Mouse (Mus musculus) ovary, postnatal 36 days (tissue): ENCODE data around the gene Dpf1.
A peak's percentile ranks its signal among the peaks of the same experiment; 100 is the strongest.

Experiments
- DNase-seq: peaks from one replicate; pipeline ENCODE4 v3.0.0; 2022; ENCODE audit warnings: low spot score, mixed read lengths

The Dpf1 gene

DNA sequence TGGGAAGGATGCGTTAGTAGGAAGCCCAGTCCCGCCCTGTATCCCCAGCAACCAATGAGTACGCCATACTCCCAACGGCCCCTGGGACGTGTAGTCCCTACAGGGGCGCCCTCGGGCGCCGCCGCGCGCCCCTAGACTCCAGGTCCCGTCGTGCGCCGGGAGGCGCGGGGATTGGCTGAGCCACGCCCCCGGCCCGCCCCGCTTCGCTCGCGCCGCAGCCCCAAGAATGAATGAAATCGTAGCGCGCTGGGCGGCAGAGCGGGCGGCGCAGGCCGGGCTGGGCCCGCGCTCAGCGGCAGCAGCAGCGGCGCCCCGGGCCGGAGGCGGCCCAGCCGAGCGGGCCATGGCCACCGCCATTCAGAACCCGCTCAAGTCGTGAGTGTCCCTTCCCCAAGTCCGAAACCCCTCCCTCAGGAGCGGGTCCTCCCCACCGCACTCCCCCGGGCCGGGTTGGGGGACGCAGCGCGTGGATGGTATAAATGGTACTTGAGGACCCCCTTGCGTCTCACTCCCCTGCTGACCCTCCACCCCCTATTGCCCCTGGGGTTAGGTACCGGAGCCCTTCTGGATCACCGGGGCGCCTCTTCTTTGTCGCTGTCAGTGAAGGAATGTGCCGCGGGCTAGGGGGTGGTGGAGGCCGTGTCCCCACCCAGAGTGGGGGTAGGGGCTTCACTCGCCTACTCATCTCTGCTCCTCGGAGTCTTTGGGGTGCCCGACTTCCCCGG, at the start of gene Dpf1:
Gene Dpf1, plus strand, starts transcription at position 214 of the 725 bp plus-strand sequence.
- DNase-seq: peak; percentile 81

DNA sequence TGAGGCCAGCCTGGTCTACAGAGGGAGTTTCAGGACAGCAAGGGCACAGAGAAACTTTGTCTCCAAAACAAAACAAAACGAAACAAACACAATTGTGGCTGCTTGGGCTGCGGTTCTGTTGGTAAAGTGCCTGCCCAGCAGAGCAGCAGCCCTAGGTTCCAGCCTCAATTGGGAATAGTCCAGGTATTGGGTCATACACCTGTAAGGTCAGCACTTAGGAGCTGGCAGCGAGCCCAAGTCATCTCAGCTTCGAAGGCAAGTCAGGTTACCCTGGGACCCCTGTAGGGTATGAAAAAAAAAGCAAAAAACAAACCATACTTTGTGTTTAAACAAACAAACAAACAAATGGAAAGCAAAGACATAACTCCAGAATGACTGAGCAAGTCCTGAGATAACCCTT, 47.9 kb upstream of the Dpf1 start:
- DNase-seq: no peak

DNA sequence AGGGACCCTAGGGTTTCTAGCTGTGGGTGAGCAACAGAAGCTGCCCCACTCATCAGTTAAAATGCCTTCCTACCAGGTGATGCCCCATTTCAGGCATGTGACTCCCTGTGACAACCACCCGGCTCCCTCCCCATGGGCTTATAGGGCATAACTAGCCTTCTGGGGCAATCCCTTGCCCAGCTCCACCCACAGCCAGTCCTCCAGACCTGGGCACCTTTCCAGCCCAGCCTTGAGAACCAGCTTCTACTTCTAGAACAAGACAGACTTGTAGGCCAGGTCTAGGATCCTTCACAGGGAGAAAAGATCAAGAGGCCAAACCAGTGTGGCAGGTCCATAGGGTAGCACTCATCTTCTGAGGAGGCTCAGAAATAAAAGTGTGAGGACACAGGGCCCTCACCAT, 46.4 kb upstream of the Dpf1 start:
- peak; percentile 50 for DNase-seq

DNA sequence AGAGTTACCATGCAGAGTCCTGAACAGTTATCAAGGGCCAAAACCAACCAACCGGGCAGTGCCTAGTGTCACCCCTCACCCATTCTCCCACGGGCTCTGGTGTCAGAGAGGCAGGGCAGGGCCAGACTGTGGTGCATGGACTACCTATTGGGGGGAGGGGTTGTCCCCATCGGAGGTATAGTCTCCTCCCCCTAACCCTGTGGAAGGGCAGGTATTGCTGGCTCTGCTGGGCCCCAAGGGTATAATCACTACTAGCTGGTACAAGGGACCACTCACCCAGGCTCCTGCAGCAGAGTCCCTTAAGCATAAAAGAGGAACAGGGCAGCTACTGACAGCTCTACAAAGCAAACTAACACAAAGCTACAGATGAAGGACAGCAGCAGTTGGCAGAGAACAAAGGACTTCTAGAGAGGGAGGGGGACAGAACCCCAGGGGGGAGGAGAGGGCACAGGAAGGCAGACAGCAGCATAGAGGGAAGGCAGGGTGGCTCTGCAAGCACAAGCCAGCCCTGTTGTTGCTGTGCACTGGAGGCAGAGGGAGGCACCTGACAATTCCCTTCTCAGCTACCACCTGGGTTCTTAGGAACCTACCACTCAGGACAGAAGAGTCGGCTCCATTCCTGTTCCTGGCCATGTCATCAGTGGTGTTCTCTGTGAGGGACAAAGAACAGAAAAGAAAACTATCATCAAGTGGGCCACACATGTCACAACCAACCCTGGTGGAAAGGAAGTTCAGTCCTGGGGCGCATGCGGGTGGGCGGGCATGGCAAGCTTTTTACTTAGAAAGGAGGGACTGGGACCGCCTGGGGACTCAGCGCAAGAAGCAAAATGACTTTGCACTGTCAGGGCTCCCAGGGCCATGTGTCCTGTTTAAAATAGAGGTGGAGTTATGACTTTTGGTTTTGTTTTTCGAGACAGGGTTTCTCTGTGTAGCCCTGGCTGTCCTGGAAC, 43.7 kb upstream of the Dpf1 start:
- DNase-seq: no peak

DNA sequence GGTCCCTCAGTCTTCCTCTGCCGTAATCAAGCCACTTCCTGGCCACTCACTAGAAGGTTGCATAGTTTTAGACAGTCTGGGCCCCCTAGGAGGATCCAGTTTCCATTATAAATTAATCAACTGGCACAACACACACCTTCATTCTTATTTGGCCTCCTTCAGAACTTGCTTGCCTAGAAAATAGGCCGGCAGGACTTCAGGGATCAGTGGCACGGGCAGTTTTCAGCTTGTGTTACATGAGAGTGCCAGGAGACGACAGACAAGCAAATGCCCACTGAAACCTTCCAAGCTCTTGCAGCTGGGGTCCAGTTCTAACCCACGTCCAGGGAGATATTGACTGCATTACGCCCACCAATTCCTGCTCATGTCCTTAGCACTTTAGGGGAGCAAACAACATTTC, 41.6 kb upstream of the Dpf1 start:
- no peak for DNase-seq

DNA sequence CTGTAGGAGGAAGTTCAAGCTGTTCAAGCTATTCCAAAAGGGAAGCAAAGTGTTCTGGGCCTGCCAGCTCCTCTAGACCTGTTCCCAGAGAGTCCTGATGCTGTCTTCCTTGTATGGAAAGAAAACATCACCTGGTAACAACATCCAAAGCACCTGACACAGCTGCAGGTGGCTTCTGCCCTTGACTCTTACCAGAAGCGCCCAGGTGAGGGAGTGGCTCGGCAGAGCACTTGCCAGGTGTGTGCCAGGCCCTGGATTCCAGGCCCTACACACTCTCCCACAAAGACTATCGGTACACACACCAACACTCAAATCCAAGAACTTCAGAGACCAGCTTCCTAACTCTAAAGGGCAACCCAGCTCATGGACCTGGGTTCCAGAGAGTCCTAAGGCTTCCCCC, 39.9 kb upstream of the Dpf1 start:
- no peak for DNase-seq

DNA sequence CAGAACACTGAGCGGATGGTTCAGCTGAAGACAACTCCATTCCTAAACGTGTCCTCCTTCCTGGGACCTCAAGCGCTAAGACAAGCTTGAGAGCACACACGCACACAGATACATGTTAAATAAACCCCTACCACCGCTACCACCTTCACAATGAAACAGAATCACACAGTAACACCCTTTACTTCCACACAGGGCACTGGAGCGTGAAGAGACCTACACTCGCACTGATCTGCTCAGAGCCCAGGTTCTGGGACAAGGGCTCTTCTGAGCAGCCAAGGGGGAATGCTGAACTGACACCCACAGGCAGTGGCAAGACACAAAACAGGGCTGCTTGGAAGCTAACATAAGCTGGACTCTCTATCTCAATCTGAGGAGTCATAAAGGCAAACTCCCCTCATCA, 38.1 kb upstream of the Dpf1 start:
- no peak for DNase-seq

DNA sequence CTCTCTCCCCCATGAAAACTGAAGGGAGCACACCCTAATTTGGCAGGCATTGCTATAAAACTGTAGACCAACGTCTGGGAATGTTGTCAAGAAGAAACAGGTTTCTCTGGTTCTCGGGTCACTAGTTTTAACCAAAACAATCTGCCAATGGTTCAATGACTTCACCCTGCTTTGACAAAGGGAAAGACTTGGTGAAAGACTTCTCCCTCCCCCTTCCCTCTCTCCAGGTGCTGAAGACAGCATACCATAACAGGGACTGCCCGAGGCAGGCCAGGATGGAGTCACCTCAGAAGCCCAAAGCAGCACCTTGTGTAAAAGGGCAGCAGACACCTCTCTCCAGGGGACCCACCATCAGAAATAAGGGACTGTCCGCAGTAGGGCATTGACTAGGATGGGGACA, 36.8 kb upstream of the Dpf1 start:
- DNase-seq: no peak

DNA sequence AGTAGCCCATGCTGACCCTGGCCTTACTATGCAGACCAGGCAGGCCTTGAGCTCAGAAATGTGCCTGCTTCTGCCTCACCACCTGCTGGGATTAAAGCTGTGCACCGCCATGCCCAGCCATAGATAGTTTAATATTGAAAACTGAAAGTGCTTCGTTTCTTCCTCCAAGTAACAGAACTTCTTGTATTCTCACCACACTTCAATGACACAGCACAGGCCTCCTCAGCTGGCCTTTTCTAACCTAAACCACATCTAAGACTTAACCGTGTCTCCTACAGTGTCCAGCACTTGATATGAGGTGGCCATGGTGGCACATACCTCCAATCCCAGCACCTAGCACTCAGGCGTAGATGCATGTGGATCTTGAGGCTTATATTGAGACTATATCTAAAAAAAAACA, 33.3 kb upstream of the Dpf1 start:
- no peak for DNase-seq

DNA sequence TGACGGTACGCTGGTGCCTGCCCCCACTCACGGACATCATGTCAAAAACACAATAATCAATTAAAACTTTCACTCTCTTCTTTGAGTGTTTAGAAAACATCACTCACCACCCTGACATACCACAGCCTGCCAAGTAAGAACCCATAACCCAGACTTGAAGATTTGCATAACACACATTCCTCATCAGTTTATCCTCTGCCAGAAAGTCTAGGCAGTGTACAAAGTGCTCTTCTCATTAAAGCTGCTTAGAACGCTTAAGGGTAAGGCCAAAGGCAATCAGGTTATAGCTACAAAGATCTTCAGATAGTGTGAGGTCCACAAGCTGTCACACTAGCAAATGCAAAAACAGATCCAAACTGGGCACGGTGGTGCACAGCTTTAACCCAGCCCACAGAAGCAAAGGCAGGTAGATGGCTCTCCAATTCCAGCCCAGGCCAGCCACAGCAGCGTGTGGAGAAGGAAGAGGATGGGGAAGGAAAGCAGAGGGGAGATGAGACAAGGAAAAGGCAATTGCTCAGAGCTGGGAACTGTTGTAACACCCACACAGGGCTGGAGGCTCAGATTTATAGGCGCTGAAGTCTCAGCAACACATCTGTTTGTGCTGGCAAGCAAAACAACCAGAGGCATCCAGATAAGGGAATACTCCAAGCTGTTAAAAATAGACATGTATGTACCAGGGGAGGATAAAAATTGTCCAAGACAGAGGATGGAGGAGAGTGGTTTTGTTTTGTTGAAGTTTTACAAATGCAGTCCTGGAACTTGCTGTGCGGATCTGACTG, 31.9 kb upstream of the Dpf1 start:
- DNase-seq: no peak

DNA sequence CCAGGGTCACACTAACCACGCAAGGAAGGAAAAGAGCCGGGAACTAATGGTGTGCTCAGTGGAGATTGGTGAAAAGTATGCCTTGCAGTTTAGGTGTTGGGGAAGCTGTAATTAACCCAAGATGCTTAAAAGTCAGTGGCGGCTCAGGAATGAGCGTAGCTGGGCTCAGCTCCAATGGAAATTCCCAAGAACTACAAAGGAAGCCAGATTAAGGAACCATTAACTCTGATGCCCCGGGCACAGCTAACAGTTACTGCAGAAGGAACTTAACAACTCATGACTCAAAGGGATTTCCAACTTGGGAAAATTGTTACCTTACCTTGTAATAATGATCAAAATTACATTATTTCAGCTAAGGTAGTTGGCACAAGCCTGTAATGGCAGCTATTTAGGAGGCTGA, 27.0 kb upstream of the Dpf1 start:
- no peak for DNase-seq

DNA sequence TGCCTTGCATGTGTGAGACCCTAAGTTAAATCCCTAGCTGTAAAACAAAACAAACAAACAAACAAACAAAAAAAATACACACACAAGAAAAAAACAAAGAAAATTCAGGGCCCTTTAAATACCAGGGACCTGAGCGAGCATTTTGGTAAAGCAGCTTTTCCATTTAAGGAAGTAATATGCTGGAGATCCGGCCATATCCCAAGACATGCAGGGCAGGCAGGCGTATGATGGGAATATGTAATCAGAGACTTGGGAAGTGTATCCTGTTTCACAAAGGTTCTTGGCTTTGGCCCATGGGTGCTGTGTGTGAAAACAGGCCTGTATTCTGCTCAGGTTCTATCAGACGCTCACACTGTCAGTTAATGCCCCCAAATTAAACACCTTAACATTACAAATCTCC, 26.2 kb upstream of the Dpf1 start:
- no peak for DNase-seq

DNA sequence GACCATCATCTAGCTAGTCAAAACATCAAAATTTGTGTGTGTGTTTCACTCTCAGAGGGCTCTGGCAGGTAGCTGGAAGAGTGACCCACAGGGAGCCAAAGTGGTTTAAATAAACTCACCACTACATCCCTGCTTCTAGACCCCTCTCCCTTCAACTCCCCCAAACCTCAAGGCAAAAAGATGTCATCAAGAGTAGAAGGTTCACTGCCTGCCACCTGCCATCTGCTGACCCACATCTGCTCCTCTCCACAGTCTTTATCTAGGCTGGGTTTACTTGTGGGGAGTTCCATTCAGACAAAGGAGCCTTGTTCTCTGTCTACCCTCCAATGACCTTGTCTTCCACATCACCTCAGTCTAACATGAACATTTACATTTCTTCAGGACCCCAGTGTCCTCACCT, 24.5 kb upstream of the Dpf1 start:
- no peak for DNase-seq

DNA sequence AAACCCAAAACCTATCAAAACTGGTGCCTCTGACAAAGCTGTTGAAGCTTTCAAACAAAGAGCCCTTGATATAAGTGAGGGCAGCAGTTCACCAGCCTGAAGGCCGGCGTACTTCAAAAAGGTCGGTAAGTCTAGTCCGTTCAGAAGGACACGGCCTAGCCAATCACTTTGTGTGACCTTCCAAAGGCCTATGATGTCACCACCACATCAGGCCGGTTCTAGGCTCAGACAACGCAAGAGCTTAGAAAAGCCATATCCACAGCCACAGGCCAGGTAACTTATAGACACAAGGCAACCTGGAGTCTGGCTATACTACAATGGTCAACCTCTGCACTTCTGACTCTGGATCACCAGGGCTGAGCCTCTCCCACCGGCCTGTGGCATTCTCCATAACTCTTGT, 23.8 kb upstream of the Dpf1 start:
- DNase-seq: no peak

DNA sequence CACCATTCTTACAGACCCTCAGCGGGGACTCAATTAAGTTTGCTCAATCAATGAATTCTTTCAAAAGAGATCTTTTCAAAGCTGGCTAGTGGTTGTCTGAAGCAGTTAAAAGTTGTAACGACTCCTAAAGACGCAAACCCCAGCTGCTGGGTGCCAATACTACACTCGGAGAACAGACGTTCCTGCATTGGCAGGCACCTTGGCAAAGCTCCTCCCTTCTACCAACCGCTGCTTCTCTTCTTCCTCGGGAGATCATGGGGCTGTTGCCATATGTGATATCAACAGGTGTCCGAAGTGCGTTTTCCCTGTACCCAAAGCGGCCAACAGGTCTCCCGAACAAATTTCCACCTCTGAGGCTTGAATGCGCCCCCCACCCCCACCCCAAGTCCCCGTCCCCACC, 22.9 kb upstream of the Dpf1 start:
- no peak for DNase-seq

DNA sequence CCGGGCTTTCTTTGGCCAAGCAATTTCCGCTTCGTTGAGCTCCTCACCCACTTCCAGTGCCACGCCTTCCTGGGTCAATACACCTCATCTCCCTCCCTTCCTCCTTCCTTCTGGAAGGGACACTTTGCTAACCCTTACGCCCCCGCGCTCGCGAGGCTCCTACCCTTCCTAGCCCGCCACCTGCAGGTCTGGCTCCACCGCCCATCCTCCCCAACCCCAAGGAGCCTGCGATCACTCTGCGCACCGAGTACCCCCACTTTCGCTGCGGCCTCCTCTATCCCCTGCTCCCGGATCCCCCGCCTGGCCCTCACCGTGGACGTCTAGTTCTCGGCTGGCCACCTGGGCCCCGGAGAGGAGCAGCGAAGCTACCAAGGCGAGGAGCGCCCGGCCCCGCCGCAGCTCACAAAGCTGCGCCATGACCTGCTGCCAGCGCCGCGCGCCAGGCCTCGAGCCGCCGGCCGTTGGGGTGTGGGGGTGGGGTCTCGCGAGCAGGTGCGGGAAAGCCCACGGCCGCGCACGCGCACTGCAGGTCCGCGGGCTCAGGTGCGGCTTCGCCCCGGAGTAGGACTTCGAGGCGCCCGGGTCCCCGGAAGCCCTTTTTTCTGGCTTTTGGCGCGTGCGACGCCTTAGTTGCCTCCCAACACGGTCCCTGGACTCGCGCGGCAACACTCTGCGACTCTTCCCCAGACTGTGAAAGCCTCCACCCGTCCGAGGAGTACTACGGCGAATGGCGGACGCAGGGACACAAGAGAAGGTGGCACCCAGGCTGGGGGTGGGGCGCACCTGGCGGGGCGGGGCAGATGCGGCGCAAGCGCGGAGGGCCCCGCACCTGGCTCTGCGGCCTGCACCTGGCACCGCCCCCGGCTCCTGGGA, 22.3 kb upstream of the Dpf1 start, which contains the start of gene Spint2:
Gene Spint2, minus strand, starts transcription at position 712 of the 873 bp plus-strand sequence.
- DNase-seq: peak; percentile 82

DNA sequence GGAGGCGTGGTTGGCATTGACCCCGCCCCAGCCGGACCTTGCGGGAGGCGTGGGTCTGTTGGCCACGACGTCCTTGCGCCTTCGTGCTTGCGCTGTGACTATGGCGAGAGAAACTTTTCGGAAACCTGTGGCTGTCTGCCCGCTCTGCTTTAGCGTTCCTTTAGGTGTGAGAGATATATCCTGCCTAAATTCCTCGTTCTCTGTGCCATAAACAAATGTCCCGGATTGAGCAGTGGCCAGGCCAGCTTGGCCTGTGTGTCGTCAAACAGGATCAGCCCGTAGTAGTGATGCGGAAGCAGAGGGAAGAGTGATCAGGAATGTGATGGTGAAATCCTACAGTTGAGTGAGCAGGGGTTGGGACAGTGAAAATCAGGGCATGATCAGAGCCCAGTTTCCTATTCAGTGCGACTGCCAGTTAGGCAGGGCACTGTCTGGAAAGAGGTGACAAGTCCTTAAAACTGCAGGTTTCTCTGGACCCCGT, 21.6 kb upstream of the Dpf1 start:
- no peak for DNase-seq

DNA sequence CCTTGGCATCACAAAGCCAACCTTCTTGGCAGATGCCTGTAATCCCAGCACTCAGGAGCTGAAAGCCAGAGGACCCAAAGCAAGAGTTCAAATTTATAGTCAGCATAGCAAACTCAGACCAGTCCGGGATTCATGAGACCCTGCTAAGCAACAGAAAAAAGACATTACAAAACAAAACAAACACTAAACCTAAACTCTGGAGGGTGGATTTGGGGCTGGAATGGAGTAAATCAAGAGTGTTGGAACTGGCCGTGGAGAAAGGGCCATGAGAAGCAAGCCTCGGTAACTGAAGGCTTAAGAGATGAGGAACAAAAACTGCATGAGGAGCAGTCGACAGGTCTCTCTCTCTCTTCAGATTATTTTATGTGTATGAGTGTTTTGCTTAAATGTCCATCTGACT, 19.9 kb upstream of the Dpf1 start:
- no peak for DNase-seq

DNA sequence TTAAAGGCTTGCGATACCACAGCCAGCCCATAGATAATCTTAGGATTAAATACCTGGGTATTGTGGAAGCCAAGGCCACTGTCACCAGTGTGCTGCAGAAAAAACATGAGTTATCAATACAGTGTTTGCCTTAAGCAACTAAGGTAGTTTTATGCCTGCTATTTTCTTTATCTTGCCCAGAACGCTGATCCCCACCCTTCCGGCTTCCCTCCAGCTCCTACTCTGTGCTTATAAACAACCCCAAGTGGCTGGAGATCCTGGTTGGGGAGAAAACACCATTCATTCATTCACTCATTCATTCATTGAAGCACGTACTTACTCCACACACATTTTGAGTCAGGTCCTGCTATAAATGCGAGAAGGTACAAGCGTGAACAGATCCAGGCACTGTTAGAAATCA, 19.2 kb upstream of the Dpf1 start:
- no peak for DNase-seq

DNA sequence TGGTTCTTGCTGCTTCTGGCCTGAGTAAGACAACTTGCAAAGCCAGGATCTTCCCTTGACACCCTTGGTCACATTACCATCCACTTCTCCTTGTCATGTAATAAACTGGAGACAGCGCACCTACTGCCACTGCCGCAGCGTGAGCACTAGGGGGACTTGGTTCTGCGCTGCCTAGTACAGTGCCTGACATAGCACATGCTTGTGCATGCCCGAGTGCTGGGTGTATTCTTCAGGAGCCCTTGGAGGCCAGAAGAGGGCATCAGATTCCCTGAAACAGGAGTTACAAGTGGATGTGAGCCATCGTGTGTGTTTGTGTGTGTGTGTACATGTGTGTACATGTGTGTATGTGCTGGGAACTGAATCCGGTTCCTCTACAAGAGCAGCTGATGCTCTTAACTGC, 16.3 kb upstream of the Dpf1 start:
- DNase-seq: no peak

DNA sequence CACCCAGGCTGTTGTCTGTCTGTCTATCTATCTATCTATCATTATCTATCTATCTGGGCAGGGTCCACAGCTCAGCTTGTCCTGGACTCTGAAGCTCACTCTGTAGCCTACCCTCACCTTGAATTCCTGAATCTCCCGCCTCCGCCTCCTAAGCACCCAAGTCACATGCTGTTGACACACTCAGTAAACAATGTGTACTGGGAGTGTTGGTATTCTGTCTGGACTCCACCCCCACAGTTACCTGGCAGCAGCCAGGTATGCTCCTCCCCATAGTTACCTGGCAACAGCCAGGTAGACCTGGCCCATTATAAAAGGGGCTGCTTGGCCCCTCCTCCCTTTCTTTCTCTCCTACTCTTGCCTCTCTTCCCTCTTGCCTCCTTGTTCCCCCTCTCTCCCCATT, 15.7 kb upstream of the Dpf1 start:
- no peak for DNase-seq
